Mouse (Mus musculus): ENCODE results near the gene Bahd1. TPM values are rescaled to one million over a fixed set of nuclear protein-coding genes. Genes with fewer than 3 reads are reported as not detected.

Bahd1 gene
- total RNA-seq, 2 experiments from 2014 or later = 3.5 to 5.5 TPM

- intact Hi-C loops (cut with DNase I) = no loop called here
Measured at GRCm38 (mm10) chr2:118897392-118897791, 2.8 kb upstream of the Bahd1 start.

GRCm38 (mm10) chr2:118897808-118898207, 2.4 kb upstream of the Bahd1 start:
- intact Hi-C loops (cut with DNase I) = no loop called here
- DNase-seq = no peak

More at GRCm38 (mm10) chr2:118897392-118897791, 2.8 kb upstream of the Bahd1 start:
- no peak for DNase-seq

GRCm38 (mm10) chr2:118898771-118899170, 1.4 kb upstream of the Bahd1 start:
- intact Hi-C loops (cut with DNase I) = no loop called here
- DNase-seq = no peak

GRCm38 (mm10) chr2:118899306-118899705, 871 bp upstream of the Bahd1 start:
- intact Hi-C loops (cut with DNase I) = no loop called here

GRCm38 (mm10) chr2:118900826-118901140, 606 bp downstream of the Bahd1 start:
- intact Hi-C loops (cut with DNase I) = loop anchor here (10.0 kb wide), 1 partner anchor 284 kb away; no protein-coding TSS in a partner anchor
- DNase-seq = peak in 1 of 2 experiments; percentile 34

More at GRCm38 (mm10) chr2:118899306-118899705, 871 bp upstream of the Bahd1 start:
- DNase-seq = no peak

GRCm38 (mm10) chr2:118901175-118902031, 1.2 kb downstream of the Bahd1 start:
- intact Hi-C loops (cut with DNase I) = loop anchor here (2.0 to 10.0 kb wide), 2 partner anchors 73 to 283 kb away; no protein-coding TSS in a partner anchor
- peak; percentile 94 to 97 for DNase-seq

GRCm38 (mm10) chr2:118902051-118903025, 2.2 kb downstream of the Bahd1 start:
- intact Hi-C loops (cut with DNase I) = loop anchor here (2.0 to 10.0 kb wide), 2 partner anchors 72 to 282 kb away; no protein-coding TSS in a partner anchor

GRCm38 (mm10) chr2:118903333-118903741, 3.2 kb downstream of the Bahd1 start:
- intact Hi-C loops (cut with DNase I) = loop anchor here (2.0 to 10.0 kb wide), 2 partner anchors 71 to 281 kb away; no protein-coding TSS in a partner anchor
- DNase-seq = no peak

More at GRCm38 (mm10) chr2:118902051-118903025, 2.2 kb downstream of the Bahd1 start:
- peak in 1 of 2 experiments; percentile 36 for DNase-seq

- DNase-seq = no peak
- intact Hi-C loops (cut with DNase I) = loop anchor here (10.0 kb wide), 1 partner anchor 279 kb away; no protein-coding TSS in a partner anchor
Measured at GRCm38 (mm10) chr2:118905433-118906117, 5.4 kb downstream of the Bahd1 start.

GRCm38 (mm10) chr2:118906118-118906492, 5.9 kb downstream of the Bahd1 start:
- intact Hi-C loops (cut with DNase I) = loop anchor here (10.0 kb wide), 1 partner anchor 279 kb away; no protein-coding TSS in a partner anchor

GRCm38 (mm10) chr2:118907781-118908180, 7.6 kb downstream of the Bahd1 start:
- intact Hi-C loops (cut with DNase I) = loop anchor here (10.0 kb wide), 1 partner anchor 277 kb away; no protein-coding TSS in a partner anchor
- no peak for DNase-seq

More at GRCm38 (mm10) chr2:118906118-118906492, 5.9 kb downstream of the Bahd1 start:
- DNase-seq = no peak

GRCm38 (mm10) chr2:118909151-118909550, 9.0 kb downstream of the Bahd1 start:
- intact Hi-C loops (cut with DNase I) = loop anchor here (10.0 kb wide), 1 partner anchor 276 kb away; no protein-coding TSS in a partner anchor
- no peak for DNase-seq

- intact Hi-C loops (cut with DNase I) = no loop called here
- no peak for DNase-seq
Measured at GRCm38 (mm10) chr2:118910605-118911278, 10.6 kb downstream of the Bahd1 start.

- no peak for DNase-seq
- intact Hi-C loops (cut with DNase I) = no loop called here
Measured at GRCm38 (mm10) chr2:118912706-118913105, 12.5 kb downstream of the Bahd1 start.

- intact Hi-C loops (cut with DNase I) = no loop called here
- DNase-seq = no peak
Measured at GRCm38 (mm10) chr2:118913551-118914276, 13.5 kb downstream of the Bahd1 start.

GRCm38 (mm10) chr2:118914685-118915084, 14.5 kb downstream of the Bahd1 start:
- intact Hi-C loops (cut with DNase I) = no loop called here

GRCm38 (mm10) chr2:118916436-118916835, 16.3 kb downstream of the Bahd1 start:
- intact Hi-C loops (cut with DNase I) = no loop called here
- DNase-seq = no peak

More at GRCm38 (mm10) chr2:118914685-118915084, 14.5 kb downstream of the Bahd1 start:
- no peak for DNase-seq

GRCm38 (mm10) chr2:118918543-118918942, 18.4 kb downstream of the Bahd1 start:
- intact Hi-C loops (cut with DNase I) = no loop called here
- no peak for DNase-seq

All from gastrocnemius, postnatal 36 days (tissue).